Mouse (Mus musculus): ENCODE measurements around the gene Gm13285.

DNA sequence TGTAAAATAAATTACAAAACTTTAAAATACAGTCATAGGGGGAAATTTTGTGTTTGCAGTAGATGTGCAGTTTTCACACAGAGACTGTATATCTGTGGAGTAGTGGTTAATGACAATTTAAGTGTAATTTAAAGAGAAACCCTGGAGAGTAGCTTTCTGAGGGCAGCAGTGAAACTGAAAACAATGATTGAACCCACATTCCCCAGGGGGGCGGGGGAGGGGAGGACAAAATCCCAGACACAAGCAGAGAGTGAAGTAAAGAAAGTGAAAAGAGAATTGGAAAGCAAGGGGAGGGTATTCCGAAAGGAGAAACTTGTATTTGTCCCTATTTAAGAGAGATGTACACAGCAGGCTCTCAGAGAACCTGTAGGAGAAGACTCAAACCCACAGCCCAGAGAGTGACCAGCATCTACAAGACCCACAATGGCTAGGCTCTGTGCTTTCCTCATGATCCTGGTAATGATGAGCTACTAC is 42.0 kb downstream of the Gm13285 start, which contains the start of gene Ifna4:
- TF ChIP-seq POLR2A (IDR thresholded peaks at IDR 0.05; ENCODE audit: borderline replicate concordance, low read depth, low read length) (no peak), CTCF (IDR thresholded peaks at IDR 0.05; ENCODE audit: low read depth, low read length) (no peak)
